Comparison of ENCODE assay signal across 7 mouse cellular contexts in the genomic region with DNA sequence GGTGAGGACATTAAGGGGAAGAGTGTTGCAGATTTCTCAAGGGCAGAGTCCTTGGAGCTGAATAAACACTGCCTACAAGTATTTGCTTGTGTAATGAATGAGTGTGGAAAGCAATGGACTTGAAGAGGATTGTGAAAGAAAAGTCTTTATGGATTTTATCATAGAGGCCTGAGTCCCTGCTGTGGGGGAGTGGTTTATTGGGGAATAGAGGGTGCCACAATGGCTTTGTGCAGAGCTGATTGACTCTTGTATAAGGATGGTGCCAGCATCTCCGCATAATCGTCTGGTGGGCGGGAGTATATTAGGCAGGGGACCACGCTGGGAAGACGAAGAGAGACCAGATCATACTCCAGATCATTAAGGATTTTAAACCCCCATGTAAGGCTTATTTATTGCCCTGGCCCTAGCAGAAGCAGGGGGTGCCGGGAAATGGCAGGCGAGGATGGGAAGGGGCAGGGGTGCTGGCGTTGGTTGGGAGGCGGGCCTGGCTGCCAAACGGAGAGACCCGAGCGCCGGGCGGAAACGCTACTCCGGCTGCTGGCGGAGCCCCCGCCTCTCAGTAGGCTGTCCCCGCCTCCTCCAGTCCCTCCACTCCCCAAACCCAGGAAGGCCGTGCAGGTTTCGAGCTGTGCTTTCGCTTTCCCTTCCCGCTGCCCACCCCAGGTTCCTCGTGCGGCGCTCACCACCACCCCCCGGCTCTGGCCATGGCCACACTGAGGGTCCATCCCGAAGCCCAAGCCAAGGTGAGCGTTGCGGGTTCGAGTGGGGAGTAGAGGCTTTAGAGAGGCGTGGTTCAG. TPM values are rescaled to one million over a fixed set of nuclear protein-coding genes. Genes with fewer than 3 reads are reported as not detected.
DNase-seq lines count a peak whose midpoint lies in the region; ATAC-seq and TF ChIP-seq lines count a peak whose summit lies in the region.

A gene (plus strand): TSS at position 253 of the 797 bp plus-strand sequence.

- peak within 1 kb of the TSS; percentile 90 for H3K27ac ChIP-seq in embryonic facial prominence, embryonic 10.5 days (replicated peaks)
- peak within 1 kb of the TSS; percentile 84 for H3K27ac ChIP-seq in intestine, postnatal 0 days (ENCODE audit: low read depth, low read length)
- H3K27ac ChIP-seq in limb, embryonic 11.5 days (replicated peaks; ENCODE audit: low read depth, low read length) = peak within 1 kb of the TSS; percentile 56; the same call in 1 of the 2 replicates
- H3K27ac ChIP-seq in midbrain, embryonic 13.5 days = peak within 1 kb of the TSS; percentile 86

- H3K4me3 ChIP-seq in embryonic facial prominence, embryonic 10.5 days = peak within 1 kb of the TSS; percentile 70
- peak within 1 kb of the TSS; percentile 70 for H3K4me3 ChIP-seq in intestine, postnatal 0 days (ENCODE audit: low read depth, low read length)
- peak within 1 kb of the TSS; percentile 72 for H3K4me3 ChIP-seq in limb, embryonic 11.5 days (ENCODE audit: low read depth, low read length)
- peak within 1 kb of the TSS; percentile 53 for H3K4me3 ChIP-seq in midbrain, embryonic 13.5 days (replicated peaks)

- no peak for TF ChIP-seq CTCF in intestine, postnatal 0 days (IDR thresholded peaks at IDR 0.05; ENCODE audit: low read depth)

- no peaks in the 10 kb centered on the region for H3K9me3 ChIP-seq in embryonic facial prominence, embryonic 10.5 days
- H3K9me3 ChIP-seq in intestine, postnatal 0 days (ENCODE audit: control insufficient read depth) = no peaks in the 10 kb centered on the region
- H3K9me3 ChIP-seq in limb, embryonic 11.5 days (ENCODE audit: control insufficient read depth, low read length) = no peaks in the 10 kb centered on the region
- no peaks in the 10 kb centered on the region for H3K9me3 ChIP-seq in midbrain, embryonic 13.5 days

- H3K4me1 ChIP-seq in embryonic facial prominence, embryonic 10.5 days = peaks cover 29% of the 10 kb centered on the region
- H3K4me1 ChIP-seq in intestine, postnatal 0 days (replicated peaks; ENCODE audit: control insufficient read depth, insufficient read depth, low read length) = 0 out of 2 replicates have a peak, but pooled peaks cover 4% of the 10 kb centered on the region
- peaks cover 9% of the 10 kb centered on the region; the same call in 1 of the 2 replicates for H3K4me1 ChIP-seq in limb, embryonic 11.5 days (ENCODE audit: control insufficient read depth, insufficient read depth, low read length)
- peaks cover 20% of the 10 kb centered on the region for H3K4me1 ChIP-seq in midbrain, embryonic 13.5 days (replicated peaks)

- ATAC-seq in intestine, postnatal 0 days = peak; percentile 82
- ATAC-seq in limb, embryonic 11.5 days (ENCODE audit: insufficient number of reproducible peaks, low FRiP score, low TSS enrichment, low read depth) = peak; percentile 83
- ATAC-seq in midbrain, embryonic 13.5 days = peak; percentile 94

- peaks cover 24% of the 10 kb centered on the region for H3K36me3 ChIP-seq in embryonic facial prominence, embryonic 10.5 days (replicated peaks)
- H3K36me3 ChIP-seq in intestine, postnatal 0 days (ENCODE audit: control insufficient read depth, insufficient read depth) = peaks cover 20% of the 10 kb centered on the region; the same call in 1 of the 2 replicates
- peaks cover 3% of the 10 kb centered on the region; the same call in 1 of the 2 replicates for H3K36me3 ChIP-seq in limb, embryonic 11.5 days (ENCODE audit: control insufficient read depth, insufficient read depth, low read length)
- H3K36me3 ChIP-seq in midbrain, embryonic 13.5 days = peaks cover 21% of the 10 kb centered on the region

- peak within 1 kb of the TSS; percentile 81 for H3K4me2 ChIP-seq in intestine, postnatal 0 days (replicated peaks; ENCODE audit: low read depth)
- peak within 1 kb of the TSS; percentile 90 for H3K4me2 ChIP-seq in limb, embryonic 11.5 days (ENCODE audit: low read depth, severe bottlenecking)
- peak within 1 kb of the TSS; percentile 88 for H3K4me2 ChIP-seq in midbrain, embryonic 13.5 days (replicated peaks)

- peak within 1 kb of the TSS; percentile 75 for H3K9ac ChIP-seq in intestine, postnatal 0 days (ENCODE audit: low read depth, low read length)
- H3K9ac ChIP-seq in limb, embryonic 11.5 days (ENCODE audit: low read length) = peak within 1 kb of the TSS; percentile 89
- peak within 1 kb of the TSS; percentile 81 for H3K9ac ChIP-seq in midbrain, embryonic 13.5 days (replicated peaks)

- no peaks in the 10 kb centered on the region for H3K27me3 ChIP-seq in embryonic facial prominence, embryonic 10.5 days (replicated peaks; ENCODE audit: low read depth, poor library complexity, severe bottlenecking)
- H3K27me3 ChIP-seq in intestine, postnatal 0 days (replicated peaks; ENCODE audit: control insufficient read depth, insufficient read depth, low read length) = no peaks in the 10 kb centered on the region
- no peaks in the 10 kb centered on the region for H3K27me3 ChIP-seq in limb, embryonic 11.5 days (ENCODE audit: control insufficient read depth, insufficient read depth, low read length)
- H3K27me3 ChIP-seq in midbrain, embryonic 13.5 days = no peaks in the 10 kb centered on the region

- 1% methylated on average over 32 of the region's 32 CpGs for WGBS in embryonic facial prominence, embryonic 10.5 days
- WGBS in intestine, postnatal 0 days = under 1% methylated on average over 23 of the region's 32 CpGs
- WGBS in limb, embryonic 11.5 days = under 1% methylated on average over 32 of the region's 32 CpGs
- WGBS in midbrain, embryonic 13.5 days = under 1% methylated on average over 31 of the region's 32 CpGs

- DNase-seq in adrenal gland, adult 2 months = peak; percentile 92
- DNase-seq in embryonic facial prominence, embryonic 10.5 days (ENCODE audit: low spot score) = peak; percentile 89
- DNase-seq in gonadal fat pad, adult 2 months (ENCODE audit: low read depth) = peak; percentile 75
- DNase-seq in limb, embryonic 11.5 days (ENCODE audit: low spot score) = peak; percentile 85
- peak; percentile 78 to 81 for DNase-seq in spleen, adult 18-20 months

RNA-seq across cellular contexts. Expression of the gene that starts here (rescaled TPM):
- 100 to 1,000 TPM; 207 to 360 TPM for total RNA-seq in adrenal gland, adult 2 months (2021)
- 87.3 and 96.4 TPM in 2 replicates for polyA plus RNA-seq in adrenal gland, adult 2 months (2012; rRNA removed)
- polyA plus RNA-seq in embryonic facial prominence, embryonic 10.5 days (2016; fragmentation: Nextera tagmentation; extraction: Ambion mirVana) = 105 and 108 TPM in 2 replicates
- 62.8 and 71.9 TPM in 2 replicates for polyA plus RNA-seq in gonadal fat pad, adult 2 months (2012; rRNA removed)
- 283 and 287 TPM in 2 replicates for polyA plus RNA-seq in intestine, postnatal 0 days (2015; fragmentation: Nextera tagmentation; extraction: Ambion mirVana)
- 138 and 152 TPM in 2 replicates for polyA plus RNA-seq in limb, embryonic 11.5 days (2014; fragmentation: Nextera tagmentation; extraction: Ambion mirVana)
- polyA plus RNA-seq in midbrain, embryonic 13.5 days (2015; fragmentation: Nextera tagmentation; extraction: Ambion mirVana) = 176 TPM in 2 replicates

Comparison
In these comparisons a context has a peak if more than half of its experiments do, and no peak if none do; other contexts are left out.
1. Peak in every context shown above with its lines: DNase-seq, ATAC-seq, H3K4me3 ChIP-seq and H3K27ac ChIP-seq.